Mouse (Mus musculus) CH12F3 (cell line): ENCODE measurements around the gene Ppt2.

Experiments used
- in situ Hi-C: fragments of 300-500 bp; cut with MboI; formaldehyde crosslinking; loops from 2 replicates; pipeline ENCODE4 v1.14.3; 2020; ENCODE audit warnings: low sequenced_read_pairs

Ppt2 gene

DNA sequence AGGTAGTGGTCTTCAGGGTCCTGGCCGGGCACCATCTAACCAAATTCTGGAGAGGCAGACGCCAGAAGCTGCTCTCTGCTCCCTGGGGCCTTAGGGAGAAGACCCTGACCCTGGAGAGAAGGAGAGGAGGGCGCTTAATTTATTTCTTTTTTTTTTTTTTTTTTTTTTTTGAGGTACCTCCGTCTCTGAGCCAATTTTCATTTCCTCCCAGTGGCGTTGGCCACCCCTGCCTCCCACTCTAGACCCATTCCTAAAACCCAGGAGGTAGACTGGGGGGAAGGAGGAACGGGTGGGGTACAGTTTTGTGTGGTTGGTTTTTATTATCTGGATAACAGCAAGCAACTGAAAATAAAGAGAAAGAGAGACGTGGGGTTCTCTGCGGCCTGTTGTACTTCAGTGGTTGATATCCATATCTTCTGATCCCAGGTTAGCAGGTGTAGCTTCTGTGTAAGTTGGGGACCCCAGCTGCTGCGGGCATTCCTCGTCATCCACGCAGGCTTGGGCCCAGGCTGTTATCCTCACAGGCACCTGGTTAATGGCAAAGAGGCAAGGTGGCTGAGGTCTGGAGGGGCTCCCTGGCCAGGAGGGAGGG is 15.2 kb downstream of the Ppt2 start:
- in situ Hi-C loops: no loop called here

DNA sequence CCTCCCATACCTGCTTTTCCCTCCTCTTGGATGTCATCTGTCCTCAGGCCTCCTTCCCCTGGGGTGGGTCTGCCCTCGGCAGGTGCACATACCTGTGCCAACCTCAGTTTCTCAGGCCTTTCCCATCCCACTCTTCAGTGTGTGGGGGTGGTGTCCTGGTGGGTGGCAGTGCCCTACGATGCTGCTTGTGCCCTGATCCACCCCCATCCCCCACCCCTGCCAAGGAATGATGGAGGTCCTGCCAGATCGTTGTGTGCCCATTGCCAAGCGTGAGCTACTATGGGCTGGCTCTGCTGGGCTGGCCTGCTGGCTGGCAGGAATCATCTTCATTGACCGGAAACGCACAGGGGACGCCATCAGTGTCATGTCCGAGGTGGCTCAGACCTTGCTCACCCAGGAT is 17.3 kb downstream of the Ppt2 start:
- in situ Hi-C loops: no loop called here

DNA sequence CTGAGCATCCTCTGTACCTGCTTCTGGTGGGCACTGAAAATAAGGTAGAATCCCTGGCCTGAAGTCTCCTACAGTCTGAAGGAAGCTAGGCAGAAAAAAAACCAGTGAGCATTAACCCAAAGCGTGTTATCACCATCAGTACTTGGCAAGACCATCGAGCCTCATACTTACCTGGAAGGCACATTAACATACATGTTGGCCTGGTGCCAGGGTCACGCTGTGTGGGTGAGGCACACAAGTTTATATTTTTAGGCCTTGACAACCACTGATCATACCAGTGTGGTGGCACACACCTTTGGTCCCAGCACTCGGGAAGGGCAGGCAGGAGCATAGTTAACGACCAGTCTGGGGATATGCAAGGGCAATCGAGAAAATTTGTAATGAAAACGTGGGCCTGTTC is 20.3 kb downstream of the Ppt2 start:
- in situ Hi-C loops: no loop called here

DNA sequence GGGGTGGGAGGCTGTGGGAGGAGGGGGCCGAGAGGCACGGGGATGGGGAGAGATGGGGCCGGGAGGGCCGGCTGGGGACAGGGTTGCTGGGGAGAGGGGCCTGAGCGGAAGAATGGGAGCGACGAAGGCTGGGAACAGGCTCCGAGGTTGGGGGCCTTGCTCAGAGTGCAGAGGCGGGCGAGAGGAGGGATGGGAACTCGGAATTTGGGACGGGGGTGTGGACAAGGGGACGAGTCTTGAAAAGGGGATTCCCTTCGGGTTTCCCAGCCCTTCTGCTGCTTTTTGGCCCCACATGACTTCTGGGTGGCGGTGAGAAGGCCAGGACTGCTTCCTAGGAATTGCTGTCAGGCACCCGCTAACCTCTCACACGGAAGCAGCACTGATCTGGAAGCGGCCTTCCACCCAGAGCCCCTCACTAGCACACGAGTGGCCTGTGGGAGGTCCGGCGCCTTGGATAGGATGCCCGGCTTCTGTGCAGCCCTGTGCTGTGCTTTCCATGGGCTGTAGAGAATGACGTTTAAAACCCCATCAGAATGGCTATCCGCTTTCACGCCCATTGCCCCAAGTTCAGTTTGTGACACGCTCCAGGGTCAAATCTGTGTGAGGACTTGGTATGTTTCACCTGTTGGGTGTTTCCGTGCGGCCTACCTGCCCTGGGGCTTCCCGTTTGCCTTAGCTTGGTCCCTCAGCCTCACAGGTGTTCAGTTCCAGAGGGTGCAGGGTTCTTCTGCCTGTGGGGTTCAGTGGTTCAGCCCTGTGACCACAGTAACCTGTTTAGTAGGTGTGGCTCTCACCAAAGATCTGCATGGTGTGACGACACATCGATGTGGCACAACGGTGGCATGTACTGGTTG is 21.9 kb downstream of the Ppt2 start:
- in situ Hi-C loops: no loop called here

DNA sequence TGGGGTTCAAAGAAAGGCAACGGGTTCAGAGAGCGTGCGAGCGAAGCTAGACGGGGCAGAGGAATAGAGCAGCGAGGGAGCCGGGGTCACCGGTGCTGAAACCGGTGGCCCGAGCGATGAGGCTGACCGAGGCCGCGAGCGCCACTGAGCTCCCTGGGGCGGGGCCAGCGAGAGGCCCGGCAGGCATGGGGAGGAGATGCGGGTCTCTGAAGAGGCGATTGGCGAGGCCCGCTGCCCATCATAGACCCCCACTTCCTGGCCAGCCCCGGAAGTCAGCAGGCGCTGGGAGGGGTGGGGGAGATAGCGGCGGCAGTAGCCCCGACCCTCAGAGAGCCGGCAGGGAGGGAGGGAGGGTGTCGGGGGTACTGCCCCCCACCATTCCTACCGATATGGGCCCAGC is 22.7 kb downstream of the Ppt2 start:
- in situ Hi-C loops: no loop called here

DNA sequence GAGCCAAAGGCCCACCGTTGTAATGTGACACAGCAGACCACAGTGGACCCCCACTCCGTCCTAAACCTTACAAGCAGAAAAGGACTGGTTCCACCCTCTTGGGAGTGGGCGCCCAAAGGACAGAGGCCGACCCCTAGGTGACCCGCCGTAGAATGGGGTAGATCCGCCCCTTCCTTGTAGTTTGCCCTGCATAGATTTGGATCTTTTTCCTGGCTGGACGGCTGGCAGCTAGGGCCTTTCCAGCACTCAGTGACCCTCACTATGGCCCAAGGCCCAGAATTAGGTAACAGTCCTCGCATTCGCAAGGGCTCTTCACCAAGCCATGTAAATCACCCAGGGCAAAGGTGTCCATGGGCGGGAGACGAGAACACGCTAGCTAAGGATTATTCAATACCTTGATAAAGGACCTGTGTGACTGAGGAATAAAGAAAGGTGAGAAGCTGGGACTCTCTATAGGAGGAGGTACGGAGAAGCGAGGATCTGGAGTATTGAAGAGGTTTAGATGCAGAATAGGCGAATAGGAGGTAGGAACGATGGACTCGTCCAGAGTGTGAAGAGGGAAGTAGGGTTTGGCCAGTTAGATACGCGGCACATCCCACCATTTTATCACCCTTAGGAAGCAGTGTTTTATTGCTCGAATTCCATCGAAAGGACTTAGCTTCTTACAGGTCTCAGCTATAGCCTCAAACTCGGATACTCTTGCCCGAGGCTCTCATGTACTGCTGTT is 23.6 kb downstream of the Ppt2 start:
- in situ Hi-C loops: no loop called here

DNA sequence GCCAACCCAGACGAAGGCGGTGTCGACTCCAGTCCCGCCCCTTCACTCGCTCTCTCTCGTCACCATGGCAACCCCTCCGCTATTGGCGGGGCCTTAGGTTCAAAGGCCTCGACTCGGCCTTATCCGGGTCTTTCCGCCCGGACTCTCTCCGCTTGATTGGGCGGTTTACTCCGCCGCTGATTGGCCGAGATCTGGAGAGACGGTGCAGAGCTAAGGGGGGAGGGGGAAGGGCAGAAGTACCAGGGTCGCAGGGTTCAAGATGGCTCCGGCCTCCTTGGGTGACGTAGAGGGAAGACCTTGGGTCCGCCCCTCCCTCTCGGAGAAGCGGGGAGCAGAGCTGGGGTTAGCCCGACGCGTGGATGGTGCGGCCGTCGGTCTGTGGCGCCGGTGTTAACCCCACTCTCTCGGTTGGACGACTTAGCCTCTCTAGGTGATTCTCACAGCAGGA is 24.2 kb downstream of the Ppt2 start, which contains the start of gene Agpat1:
TSS of gene Agpat1 (plus strand) at position 202 of the 448 bp plus-strand sequence.
- in situ Hi-C loops: no loop called here

DNA sequence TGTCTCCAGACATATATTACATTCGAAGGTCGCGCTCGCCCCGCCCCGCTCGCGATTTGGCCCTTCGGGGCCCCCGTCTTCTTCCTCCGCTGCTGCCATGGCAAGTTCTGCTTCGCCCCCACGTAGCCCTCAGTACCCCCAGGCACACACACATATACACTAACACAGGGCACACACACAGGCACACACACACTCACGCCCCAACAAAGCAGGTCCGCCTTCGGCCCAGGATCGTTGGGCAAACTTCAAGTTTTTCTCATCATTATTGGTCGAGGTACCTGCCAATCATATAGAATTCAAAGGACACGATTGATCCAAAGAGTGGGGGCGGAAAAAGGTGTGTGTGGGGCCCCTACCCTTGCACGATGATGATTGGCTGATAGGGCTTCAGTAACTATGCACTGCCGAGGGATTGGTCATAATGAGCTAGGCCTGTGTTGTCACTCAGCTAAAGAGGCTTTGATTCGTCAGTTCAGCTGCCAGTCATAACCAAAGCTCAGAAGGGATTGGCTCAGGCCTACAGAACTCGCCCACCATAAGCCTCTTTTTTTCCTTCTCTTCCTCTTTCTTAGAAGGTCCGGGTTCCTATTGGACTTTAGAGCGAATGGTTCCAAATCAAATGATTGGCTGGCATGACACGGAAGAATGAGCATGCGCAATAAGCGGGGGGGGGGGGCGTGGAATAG is 24.8 kb downstream of the Ppt2 start, which contains the start of gene Rnf5:
TSS of gene Rnf5 (minus strand) at position 316 of the 686 bp plus-strand sequence.
- in situ Hi-C loops: no loop called here

DNA sequence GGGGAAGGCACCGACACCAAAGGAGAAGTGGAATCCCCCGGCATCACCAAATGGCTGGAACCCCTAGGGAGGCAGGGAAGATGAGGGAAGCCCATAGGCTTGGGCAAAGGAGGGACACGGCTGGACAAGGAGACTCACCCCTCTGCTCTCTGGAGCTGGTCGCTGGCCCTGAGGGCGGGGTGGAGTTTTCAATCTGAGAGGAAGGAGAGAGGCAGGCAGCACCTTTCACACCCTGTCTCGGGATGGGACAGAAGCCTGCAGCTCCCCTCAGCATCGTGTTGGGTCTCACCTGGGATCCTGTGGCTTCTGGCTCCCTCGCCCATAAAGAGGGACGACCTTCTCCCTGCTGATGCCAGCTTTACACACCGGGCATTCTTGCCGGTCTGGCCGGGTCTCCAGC is 26.5 kb downstream of the Ppt2 start:
- in situ Hi-C loops: no loop called here

DNA sequence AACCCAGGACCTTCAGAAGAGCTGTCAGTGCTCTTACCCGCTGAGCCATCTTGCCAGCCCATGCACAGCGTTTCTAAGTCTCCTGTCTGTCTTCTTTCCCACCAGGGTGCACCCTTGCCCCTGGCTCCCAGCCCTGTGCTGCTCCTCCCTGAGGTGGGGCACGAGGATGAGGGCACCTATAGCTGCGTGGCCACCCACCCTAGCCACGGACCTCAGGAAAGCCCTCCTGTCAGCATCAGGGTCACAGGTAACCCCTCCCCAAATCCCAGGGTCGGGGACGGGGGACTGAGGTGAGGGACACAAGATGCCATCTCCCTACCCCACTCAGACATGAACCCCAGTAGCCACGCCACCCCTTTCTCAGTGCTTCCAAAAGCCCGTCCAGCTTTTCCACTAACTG is 28.4 kb downstream of the Ppt2 start:
- in situ Hi-C loops: no loop called here

DNA sequence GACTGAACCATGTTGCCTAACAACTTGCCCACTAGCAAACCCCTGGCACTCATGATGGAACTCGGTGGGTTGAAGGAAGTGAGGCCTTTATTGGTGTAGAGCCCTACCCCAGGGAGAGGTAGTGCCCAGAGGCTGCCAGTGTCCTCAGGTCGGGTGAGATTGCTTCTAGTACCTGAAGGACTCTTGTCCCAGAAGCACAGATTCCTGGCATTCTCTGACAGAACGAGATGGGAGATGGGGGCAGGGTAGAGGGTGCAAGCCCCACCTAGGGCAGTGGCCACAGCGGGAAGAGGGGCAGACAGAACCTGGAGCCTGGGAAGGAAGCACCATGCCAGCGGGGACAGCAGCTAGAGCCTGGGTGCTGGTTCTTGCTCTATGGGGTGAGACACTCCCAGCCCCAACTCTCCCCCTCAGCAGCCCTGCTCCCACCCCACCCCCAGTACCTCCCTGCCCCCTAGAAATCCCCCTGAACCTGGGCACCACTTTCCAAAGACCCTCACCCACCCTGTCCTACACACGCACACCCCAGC is 30.7 kb downstream of the Ppt2 start, which contains the start of gene Ager:
TSS of gene Ager (plus strand) at position 297 of the 530 bp plus-strand sequence.
- in situ Hi-C loops: no loop called here

DNA sequence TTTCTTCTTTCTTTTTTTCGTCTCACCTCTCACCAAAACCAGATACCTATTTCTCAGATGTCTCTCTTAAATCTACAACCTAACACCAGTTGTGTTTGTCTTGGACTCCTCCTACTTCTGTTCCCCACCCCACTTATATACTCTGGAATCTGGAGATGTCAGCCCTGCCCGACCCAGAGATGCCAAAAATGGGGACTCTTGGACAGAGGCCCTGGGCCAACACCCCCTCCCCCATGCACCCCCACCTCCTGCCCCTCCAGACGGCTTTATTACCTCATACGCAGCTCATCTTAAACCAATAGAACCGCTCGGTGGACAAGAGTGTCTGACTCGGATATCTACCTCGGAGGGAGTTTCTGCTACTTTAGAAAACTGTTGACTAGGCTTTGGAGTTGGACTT is 32.2 kb downstream of the Ppt2 start:
- in situ Hi-C loops: no loop called here

DNA sequence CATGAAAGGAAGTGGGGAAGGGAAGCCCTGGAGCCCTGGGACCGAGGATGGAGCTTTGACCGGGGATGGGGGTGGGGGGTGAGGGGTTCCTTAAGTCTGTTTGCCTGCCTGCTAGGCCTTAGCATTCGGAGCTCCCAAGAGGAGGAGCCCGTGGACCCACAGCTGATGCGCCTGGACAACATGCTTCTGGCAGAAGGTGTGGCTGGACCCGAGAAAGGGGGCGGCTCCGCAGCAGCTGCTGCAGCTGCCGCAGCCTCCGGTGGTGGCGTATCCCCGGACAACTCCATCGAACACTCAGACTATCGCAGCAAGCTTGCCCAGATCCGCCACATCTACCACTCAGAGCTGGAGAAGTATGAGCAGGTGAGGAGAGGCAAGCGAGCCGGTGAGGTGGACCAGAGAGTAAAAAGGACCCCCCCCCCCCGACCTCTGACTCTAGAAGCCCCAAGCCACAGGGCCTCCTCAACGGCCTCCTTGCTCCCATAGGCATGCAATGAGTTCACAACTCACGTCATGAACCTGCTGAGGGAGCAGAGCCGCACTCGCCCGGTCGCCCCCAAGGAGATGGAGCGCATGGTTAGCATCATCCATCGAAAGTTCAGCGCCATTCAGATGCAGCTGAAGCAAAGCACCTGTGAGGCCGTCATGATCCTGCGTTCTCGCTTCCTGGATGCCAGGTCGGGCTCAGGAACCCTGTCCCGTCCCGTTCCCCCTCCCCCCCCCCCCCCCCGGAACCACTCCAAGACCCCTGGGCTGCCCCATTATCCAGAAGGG is 34.4 kb downstream of the Ppt2 start:
- in situ Hi-C loops: no loop called here

DNA sequence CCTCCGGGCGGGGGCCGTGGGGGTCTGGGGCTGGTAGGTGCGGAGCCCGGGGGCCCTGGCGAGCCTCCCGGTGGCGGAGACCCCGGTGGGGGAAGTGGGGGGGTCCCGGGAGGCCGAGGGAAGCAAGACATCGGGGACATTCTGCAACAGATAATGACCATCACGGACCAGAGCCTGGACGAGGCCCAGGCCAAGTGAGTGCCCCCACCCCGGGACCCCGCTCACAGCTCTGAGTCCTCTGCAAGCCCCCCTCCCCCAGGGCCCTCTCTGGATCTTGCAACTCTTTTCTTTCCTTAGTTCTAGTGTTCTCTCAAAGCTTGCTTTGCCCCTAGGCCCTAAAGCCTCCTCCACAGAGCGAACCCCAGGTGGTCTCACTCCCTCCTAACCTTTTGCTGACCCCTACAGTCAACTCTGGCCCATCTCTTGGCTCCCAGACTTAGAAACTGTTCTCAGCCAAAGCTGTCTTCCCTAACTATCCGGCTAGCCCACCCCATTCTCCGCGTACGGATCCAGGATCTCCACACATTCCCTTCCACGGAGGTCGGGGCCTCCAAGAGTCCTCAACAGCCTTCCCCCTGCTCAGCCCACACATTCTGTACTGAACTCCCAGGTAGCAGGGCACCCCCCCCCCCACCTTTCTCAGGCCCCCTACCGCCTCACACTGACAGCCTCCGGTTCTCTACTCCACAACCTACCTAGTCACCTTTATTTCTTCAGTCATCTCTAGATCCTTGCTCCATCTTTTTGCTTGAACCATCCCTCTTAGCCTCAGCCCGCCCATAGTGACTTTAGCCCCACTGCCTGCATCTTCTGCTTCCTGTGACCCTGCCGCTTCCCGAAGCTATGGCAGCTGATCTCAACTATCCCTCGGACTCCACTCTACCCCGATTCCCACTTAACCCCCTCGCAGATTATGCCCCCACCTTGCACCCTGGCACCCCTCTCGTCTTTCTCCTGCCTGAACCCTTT is 35.4 kb downstream of the Ppt2 start:
- in situ Hi-C loops: no loop called here

DNA sequence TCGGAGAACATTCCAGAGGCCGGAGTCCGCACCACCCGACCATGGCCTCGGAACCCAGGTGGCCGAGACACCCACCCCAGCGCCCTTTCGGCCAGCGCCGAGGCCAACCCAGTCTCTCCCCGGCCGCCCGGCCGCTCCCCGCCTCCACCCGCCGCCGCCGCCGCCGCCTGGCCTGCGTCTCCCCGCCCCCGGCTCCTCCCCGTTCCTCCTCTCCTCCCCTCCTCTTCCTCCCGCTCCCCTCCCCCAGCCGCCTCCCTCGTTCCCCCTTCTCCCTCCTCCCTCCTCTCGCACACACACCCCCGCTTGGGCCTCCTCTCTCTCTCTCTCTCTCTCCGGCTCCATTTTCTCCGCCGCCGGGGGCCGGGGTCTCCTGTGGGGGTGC is 36.3 kb downstream of the Ppt2 start:
- in situ Hi-C loops: no loop called here

DNA sequence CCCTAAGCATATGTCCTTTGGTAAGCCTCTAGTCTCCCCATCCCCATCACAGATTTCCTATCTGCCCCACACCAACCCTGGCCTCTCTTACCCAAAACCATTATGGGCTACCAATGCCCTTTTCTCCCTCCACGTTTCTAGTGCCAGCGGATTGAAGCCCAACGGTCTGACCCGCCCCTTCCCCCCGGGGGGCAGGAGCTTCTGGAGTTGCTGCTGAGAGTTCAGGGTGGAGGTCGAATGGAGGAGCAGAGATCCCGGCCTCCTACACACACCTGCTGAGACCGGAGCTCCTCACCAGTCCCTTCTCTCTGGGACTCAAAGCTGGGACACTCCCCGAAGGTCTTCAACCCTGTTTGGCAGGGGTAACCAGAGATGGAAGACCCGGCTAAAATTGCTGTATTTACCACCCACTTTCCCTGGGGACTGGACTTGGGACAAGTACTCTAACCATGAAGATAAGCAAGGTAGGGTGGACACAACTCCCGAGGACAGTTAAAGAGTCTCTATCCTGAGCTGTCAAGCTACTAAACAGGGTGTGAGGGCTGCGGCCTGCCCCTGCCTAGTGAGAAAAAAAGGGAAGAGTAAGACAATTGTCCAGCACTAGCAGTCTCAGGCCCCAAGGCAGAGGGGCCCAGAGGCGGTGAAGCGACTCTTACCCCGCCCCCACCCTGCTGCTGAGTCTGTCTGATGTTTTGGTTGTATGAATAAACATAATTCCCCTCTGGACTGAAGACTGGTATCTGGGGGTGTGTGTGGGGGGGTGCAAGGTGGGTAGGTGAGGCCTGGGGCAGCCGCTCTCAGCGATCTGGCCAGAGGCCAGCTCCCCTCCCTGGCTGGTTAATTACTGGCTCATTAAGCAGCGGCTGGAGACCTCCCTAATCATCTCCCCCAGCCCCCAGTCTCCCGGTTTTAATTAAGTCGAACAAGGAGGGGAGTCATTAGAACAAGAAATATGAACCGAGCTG is 37.0 kb downstream of the Ppt2 start, which contains the start of gene Pbx2:
TSS of gene Pbx2 (plus strand) at position 238 of the 965 bp plus-strand sequence.
- in situ Hi-C loops: no loop called here

DNA sequence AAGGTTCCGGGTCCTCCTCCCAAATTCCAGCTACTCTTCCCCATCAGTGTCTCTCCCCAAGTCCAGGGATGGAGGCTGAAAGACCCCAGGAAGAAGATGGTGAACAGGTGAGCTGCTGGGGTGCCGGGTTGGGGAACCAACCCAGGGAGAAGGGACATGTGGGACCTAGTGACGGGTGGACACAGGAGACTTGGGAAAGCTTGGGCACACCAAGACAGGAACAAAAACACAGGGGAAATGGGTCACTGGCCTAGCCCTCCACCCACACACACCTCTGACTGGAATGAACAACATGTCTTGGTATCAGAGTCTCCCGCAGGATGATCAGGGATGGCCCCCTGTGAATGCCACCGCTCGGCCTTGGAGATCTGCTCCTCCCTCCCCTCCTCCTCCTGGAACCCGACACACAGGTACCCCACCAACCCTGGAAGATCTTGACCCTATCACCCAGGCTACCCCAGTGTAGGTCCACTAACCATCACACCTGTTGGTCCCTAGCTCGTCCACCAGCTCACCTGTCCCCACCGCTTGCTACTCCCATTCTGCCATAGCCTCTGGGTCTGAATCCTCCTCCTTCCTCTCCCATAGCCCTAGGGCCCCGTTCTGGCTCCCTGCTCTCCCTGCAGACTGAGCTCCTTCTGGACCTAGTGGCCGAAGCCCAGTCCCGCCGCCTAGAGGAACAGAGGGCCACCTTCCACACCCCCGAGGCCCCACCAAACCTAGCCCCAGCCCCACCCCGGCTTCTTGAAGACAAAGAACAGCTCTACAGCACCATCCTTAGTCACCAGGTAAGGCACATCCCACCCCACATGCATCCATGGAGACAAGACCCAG is 37.9 kb downstream of the Ppt2 start:
- in situ Hi-C loops: no loop called here
